Mouse (Mus musculus) testis, adult 2 months (tissue): Measurements from ENCODE around the gene Tns3.

Source experiments
- CTCF ChIP-seq: fragments of 200-500 bp; IDR thresholded peaks from 2 replicates; pipeline ENCODE4 v1.5.1; 2012; ENCODE audit warnings: low read depth, mild to moderate bottlenecking, inconsistent platforms, low read length, moderate library complexity; ENCODE audit not compliant: control insufficient read depth, insufficient read depth, insufficient replicate concordance
- POLR2A ChIP-seq: fragments of 200-500 bp; IDR thresholded peaks from 2 replicates; pipeline ENCODE4 v1.6.1; 2012; ENCODE audit warnings: low read depth, mild to moderate bottlenecking, inconsistent platforms, low read length, moderate library complexity; ENCODE audit not compliant: control insufficient read depth

DNA sequence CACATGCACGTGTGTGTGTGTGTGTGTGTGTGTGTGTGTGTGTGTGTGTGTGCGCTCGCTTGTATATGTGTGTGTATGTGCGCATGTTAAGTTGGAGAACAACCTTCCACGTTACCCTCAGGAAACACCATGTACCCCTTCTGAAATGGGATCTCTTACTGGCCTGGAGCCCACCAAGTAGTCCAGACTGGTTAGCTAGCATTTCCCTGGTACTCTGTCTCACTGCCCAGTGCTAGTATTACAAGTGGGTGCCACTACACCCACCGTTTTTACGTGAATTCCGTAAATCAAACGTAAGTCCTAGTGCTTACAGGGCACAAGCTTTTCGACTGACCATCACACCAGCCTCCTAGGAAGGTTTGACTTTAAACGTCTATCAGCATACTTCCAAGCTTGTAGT, 236.7 kb downstream of the Tns3 start:
- TF ChIP-seq CTCF (no peak), POLR2A (no peak)
